Comparison of ENCODE assay signal across 21 mouse cellular contexts in the genomic region with DNA sequence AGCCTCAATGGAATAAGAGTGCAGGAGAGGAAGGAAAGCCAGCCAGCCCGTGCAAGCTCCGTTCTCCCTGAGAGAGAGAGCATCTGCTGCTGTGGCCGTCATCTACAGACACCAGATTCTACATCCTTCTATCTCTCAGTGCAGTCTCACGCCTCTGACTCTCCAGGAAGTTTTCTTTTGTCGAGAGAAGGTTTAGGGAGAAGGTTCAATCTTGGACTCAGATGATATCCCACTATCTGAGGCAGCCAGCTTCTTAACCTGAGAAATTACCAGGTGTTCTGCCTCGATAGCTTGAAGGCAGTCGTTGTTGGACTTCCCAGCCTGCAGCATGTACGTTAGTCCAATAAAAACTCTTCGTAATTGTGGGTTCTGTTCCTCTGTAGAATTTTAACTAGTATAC.
"Had no signal": no experiment of that assay in that cellular context is flagged by ENCODE, and none has a peak within 500 bp of the region (broad histone marks: within the 10 kb centered on the region; RNA-seq: fewer than 3 reads in every experiment).

No protein-coding gene starts in this region.

- H3K4me2 ChIP-seq: kidney, embryonic 15.5 days; lung, embryonic 15.5 days; midbrain, embryonic 13.5 days; neural tube, embryonic 12.5 days; neural tube, embryonic 15.5 days; stomach, embryonic 15.5 days had no signal

- H3K27me3 ChIP-seq: kidney, embryonic 15.5 days; lung, embryonic 15.5 days; midbrain, embryonic 13.5 days; neural tube, embryonic 12.5 days; neural tube, embryonic 15.5 days; stomach, embryonic 15.5 days had no signal

- H3K9me3 ChIP-seq: kidney, embryonic 15.5 days; lung, embryonic 15.5 days; midbrain, embryonic 10.5 days; midbrain, embryonic 13.5 days; neural tube, embryonic 12.5 days; neural tube, embryonic 15.5 days; stomach, embryonic 15.5 days had no signal

- H3K4me3 ChIP-seq: kidney, embryonic 15.5 days; left cerebral cortex, adult 2 months; lung, embryonic 15.5 days; megakaryocyte, embryonic 14.5 days; midbrain, embryonic 10.5 days; midbrain, embryonic 13.5 days; neural tube, embryonic 12.5 days; neural tube, embryonic 15.5 days; stomach, embryonic 15.5 days had no signal

- H3K4me1 ChIP-seq: stomach, embryonic 15.5 days had no signal

- ATAC-seq: liver, postnatal 0 days; midbrain, embryonic 13.5 days had no signal

- DNase-seq: kidney, postnatal 10 days; kidney, postnatal 36 days; layer of hippocampus, postnatal 36 days; liver, postnatal 0 days; lung, postnatal 10 days; lung, postnatal 36 days; right cerebral cortex, adult 18-20 months; right cerebral cortex, postnatal 14 days; spleen, adult 18-20 months; thymus, adult 18-20 months; thymus, postnatal 36 days had no signal

- H3K9ac ChIP-seq: kidney, embryonic 15.5 days; liver, embryonic 14.5 days; liver, postnatal 0 days; lung, embryonic 15.5 days; midbrain, embryonic 13.5 days; neural tube, embryonic 12.5 days; neural tube, embryonic 15.5 days; stomach, embryonic 15.5 days had no signal

- H3K27ac ChIP-seq: kidney, embryonic 15.5 days; left cerebral cortex, adult 2 months; liver, embryonic 14.5 days; lung, embryonic 15.5 days; midbrain, embryonic 10.5 days; midbrain, embryonic 13.5 days; neural tube, embryonic 12.5 days; neural tube, embryonic 15.5 days; stomach, embryonic 15.5 days had no signal

- H3K36me3 ChIP-seq: kidney, embryonic 15.5 days; lung, embryonic 15.5 days; midbrain, embryonic 10.5 days; midbrain, embryonic 13.5 days; neural tube, embryonic 12.5 days; neural tube, embryonic 15.5 days; stomach, embryonic 15.5 days had no signal
